In the genomic region with DNA sequence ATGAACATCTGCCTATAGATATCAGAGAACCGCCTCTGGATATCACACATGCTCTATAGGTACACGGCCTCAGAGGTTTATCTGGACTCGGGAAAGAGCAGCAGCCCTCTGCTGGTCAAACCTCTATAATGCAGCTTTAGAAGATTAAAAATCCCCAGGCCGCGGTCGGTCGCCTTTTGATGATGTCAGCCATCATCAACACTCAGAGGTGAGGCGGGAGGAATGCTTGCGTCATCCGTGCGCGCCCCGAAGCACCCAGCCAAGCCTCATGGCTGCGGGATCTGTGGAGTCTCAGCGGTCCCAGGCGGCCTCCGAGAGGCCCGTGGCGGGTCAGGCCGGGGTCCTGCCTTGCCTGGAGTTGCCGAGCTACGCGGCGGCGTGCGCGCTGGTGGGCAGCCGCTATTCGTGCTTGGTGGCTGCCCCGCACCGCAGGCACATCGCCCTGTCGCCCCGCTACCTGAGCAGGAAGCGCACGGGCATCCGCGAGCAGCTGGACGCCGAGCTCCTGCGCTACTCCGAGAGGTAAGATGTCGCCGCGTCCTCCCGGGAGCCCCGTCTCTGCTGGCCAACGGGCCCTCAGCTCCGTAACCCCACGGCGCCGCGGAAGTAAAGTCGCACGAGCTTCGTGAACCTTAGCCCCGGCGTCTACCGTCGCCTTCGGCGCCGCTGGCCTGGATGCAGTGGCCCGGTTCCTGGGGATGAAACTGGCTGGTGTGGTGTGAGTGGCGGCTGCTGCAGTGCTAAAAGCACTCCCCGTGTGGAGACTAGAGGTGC, we compare ENCODE assay signal across 8 mouse cellular contexts. TPM values are rescaled to one million over a fixed set of nuclear protein-coding genes. Genes with fewer than 3 reads are reported as not detected.
DNase-seq lines count a peak whose midpoint lies in the region; ATAC-seq lines count a peak whose summit lies in the region.

Gene Twistnb (plus strand): TSS at position 249 of the 774 bp plus-strand sequence.

- WGBS in hindbrain, embryonic 14.5 days, result under 1% methylated on average over 66 of the region's 66 CpGs

- H3K4me3 ChIP-seq in hindbrain, embryonic 14.5 days (replicated peaks; ENCODE audit: low read length), result peak within 1 kb of the TSS; percentile 80

- no peaks in the 10 kb centered on the region for H3K27me3 ChIP-seq in hindbrain, embryonic 14.5 days (ENCODE audit: control insufficient read depth, insufficient read depth, low read length)

- ATAC-seq in hindbrain, embryonic 14.5 days (ENCODE audit: low FRiP score), result peak; percentile 96

- peak within 1 kb of the TSS; percentile 80 for H3K4me2 ChIP-seq in hindbrain, embryonic 14.5 days (replicated peaks)

- peak; percentile 98 for DNase-seq in R1 (ENCODE audit: low read depth, low spot score)
- DNase-seq in cerebellum, postnatal 25 days, result peak; percentile 98 to 99
- DNase-seq in frontal cortex, postnatal 25 days (ENCODE audit: low spot score in 2 of 2), result peak; percentile 99
- peak; percentile 99 for DNase-seq in hindbrain, embryonic 14.5 days (ENCODE audit: low spot score)
- DNase-seq in layer of hippocampus, postnatal 36 days, result peak; percentile 94 to 96
- peak; percentile 99 for DNase-seq in lung, postnatal 36 days
- DNase-seq in retina, postnatal 1 day, result peak; percentile 98
- peak; percentile 91 to 97 for DNase-seq in urinary bladder, adult 18-20 months (ENCODE audit: low spot score in 2 of 2)

- H3K9ac ChIP-seq in hindbrain, embryonic 14.5 days, result peak within 1 kb of the TSS; percentile 80

- H3K27ac ChIP-seq in hindbrain, embryonic 14.5 days, result peak within 1 kb of the TSS; percentile 79

- no peaks in the 10 kb centered on the region; the same call in 1 of the 2 replicates for H3K36me3 ChIP-seq in hindbrain, embryonic 14.5 days (replicated peaks; ENCODE audit: control insufficient read depth, insufficient read depth)

- peaks cover 7% of the 10 kb centered on the region for H3K4me1 ChIP-seq in hindbrain, embryonic 14.5 days (replicated peaks; ENCODE audit: control insufficient read depth, insufficient read depth, low read length)

- H3K9me3 ChIP-seq in hindbrain, embryonic 14.5 days (ENCODE audit: control insufficient read depth, low read length), result no peaks in the 10 kb centered on the region

RNA-seq across cellular contexts. Expression of gene Twistnb, which starts in this region (rescaled TPM):
- polyA plus RNA-seq in hindbrain, embryonic 14.5 days (2014; fragmentation: Nextera tagmentation; extraction: Ambion mirVana), result 47.5 and 51.0 TPM in 2 replicates
- 10 to 100 TPM; 16.1 to 16.8 TPM for total RNA-seq in layer of hippocampus, postnatal 36 days (2021)

Comparison
In these comparisons a context has a peak if more than half of its experiments do, and no peak if none do; other contexts are left out.
1. Peak in every context shown above with its lines: DNase-seq, ATAC-seq, H3K4me3 ChIP-seq and H3K27ac ChIP-seq.